Mouse (Mus musculus): ENCODE measurements around the gene Ube2a.

Gene Ube2a

GRCm38 (mm10) chrX:36902321-36903114, 28.8 kb downstream of the Ube2a start, which contains the start of gene Nkrf:
Nkrf (minus strand) TSS chrX:36902899.
- peak; percentile 9 for DNase-seq (ENCODE audit: low spot score)

- DNase-seq (ENCODE audit: low spot score) = peak; percentile 90
Observed at GRCm38 (mm10) chrX:36903115-36903768, 29.5 kb downstream of the Ube2a start.

GRCm38 (mm10) chrX:36906539-36906938, 32.8 kb downstream of the Ube2a start:
- peak; percentile 40 for DNase-seq (ENCODE audit: low spot score)

GRCm38 (mm10) chrX:36911343-36911742, 37.6 kb downstream of the Ube2a start:
- peak; percentile 71 for DNase-seq (ENCODE audit: low spot score)

- no peak for DNase-seq (ENCODE audit: low spot score)
Observed at GRCm38 (mm10) chrX:36917749-36918148, 44.0 kb downstream of the Ube2a start.

GRCm38 (mm10) chrX:36921346-36921745, 47.6 kb downstream of the Ube2a start:
- no peak for DNase-seq (ENCODE audit: low spot score)

- DNase-seq (ENCODE audit: low spot score) = no peak
Observed at GRCm38 (mm10) chrX:36928791-36929190, 55.1 kb downstream of the Ube2a start.

GRCm38 (mm10) chrX:36929694-36930093, 56.0 kb downstream of the Ube2a start:
- DNase-seq (ENCODE audit: low spot score) = no peak

- DNase-seq (ENCODE audit: low spot score) = no peak
Observed at GRCm38 (mm10) chrX:36930574-36930973, 56.9 kb downstream of the Ube2a start.

Data from embryo, embryonic 10 days (tissue).